Mouse (Mus musculus): ENCODE measurements around the gene Plekhm1.
"Not testable (repeated sequence)": the region's sequence is repeated elsewhere in the genome, so short reads cannot be mapped to it uniquely, and the experiment has no call there.

DNA sequence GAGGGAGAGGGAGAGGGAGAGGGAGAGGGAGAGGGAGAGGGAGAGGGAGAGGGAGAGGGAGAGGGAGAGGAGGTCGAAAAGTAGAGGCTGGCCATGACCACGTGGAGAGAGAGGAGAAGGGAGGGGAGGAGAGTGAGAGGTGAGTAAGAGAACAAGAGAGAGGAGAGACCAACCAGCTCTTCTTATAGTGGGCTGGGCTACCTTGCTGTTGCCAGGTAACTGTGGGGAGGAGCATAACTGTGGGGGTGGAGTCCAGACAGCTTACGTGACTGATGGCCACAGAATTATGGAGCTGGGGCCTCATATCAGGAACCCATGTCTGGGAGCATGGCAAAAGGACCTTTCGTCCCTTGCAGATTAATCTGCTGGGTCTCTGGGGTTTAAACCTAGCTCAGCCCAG, 89.7 kb downstream of the Plekhm1 start:
- not testable (repeated sequence) for TF ChIP-seq CTCF (IDR thresholded peaks at IDR 0.05; ENCODE audit: control insufficient read depth, insufficient read depth, insufficient replicate concordance, low read depth, low read length); POLR2A (IDR thresholded peaks at IDR 0.05; ENCODE audit: control insufficient read depth, low read depth, low read length)
